Mouse (Mus musculus): ENCODE data around the gene Cysltr2. TPM values are rescaled to one million over a fixed set of nuclear protein-coding genes. Genes with fewer than 3 reads are reported as not detected.

Gene Cysltr2
- polyA plus RNA-seq, 1 experiment = not detected

GRCm38 (mm10) chr14:73045199-73045928, 3.5 kb downstream of the Cysltr2 start:
- Histone ChIP-seq H3K9ac (ENCODE audit: low read depth, poor library complexity, severe bottlenecking) (no peak overlapping the region), H3K27me3 (ENCODE audit: control insufficient read depth, insufficient read depth, low read length, poor library complexity, severe bottlenecking) (no peaks in the 10 kb centered on the region), H3K9me3 (replicated peaks; ENCODE audit: control insufficient read depth, insufficient read depth, low read length, poor library complexity, severe bottlenecking) (no peaks in the 10 kb centered on the region), H3K4me1 (ENCODE audit: control insufficient read depth, insufficient read depth, low read length) (no peaks in the 10 kb centered on the region), H3K36me3 (ENCODE audit: control insufficient read depth, insufficient read depth, low read length, poor library complexity, severe bottlenecking) (no peaks in the 10 kb centered on the region), H3K4me3 (ENCODE audit: low read depth, low read length) (no peak overlapping the region), H3K27ac (ENCODE audit: insufficient read depth, low read length) (no peak overlapping the region)
- TF ChIP-seq POLR2A (IDR thresholded peaks at IDR 0.05; ENCODE audit: insufficient read depth, low read length) (no peak), CTCF (IDR thresholded peaks at IDR 0.05; ENCODE audit: low read depth, low read length) (no peak)

- Histone ChIP-seq H3K27ac (ENCODE audit: insufficient read depth, low read length) (no peak overlapping the region), H3K36me3 (ENCODE audit: control insufficient read depth, insufficient read depth, low read length, poor library complexity, severe bottlenecking) (no peaks in the 10 kb centered on the region), H3K4me1 (ENCODE audit: control insufficient read depth, insufficient read depth, low read length) (no peaks in the 10 kb centered on the region), H3K27me3 (ENCODE audit: control insufficient read depth, insufficient read depth, low read length, poor library complexity, severe bottlenecking) (no peaks in the 10 kb centered on the region), H3K9me3 (replicated peaks; ENCODE audit: control insufficient read depth, insufficient read depth, low read length, poor library complexity, severe bottlenecking) (no peaks in the 10 kb centered on the region), H3K4me3 (ENCODE audit: low read depth, low read length) (no peak overlapping the region), H3K9ac (ENCODE audit: low read depth, poor library complexity, severe bottlenecking) (no peak overlapping the region)
- TF ChIP-seq CTCF (IDR thresholded peaks at IDR 0.05; ENCODE audit: low read depth, low read length) (no peak), POLR2A (IDR thresholded peaks at IDR 0.05; ENCODE audit: insufficient read depth, low read length) (no peak), EP300 (IDR thresholded peaks at IDR 0.05; ENCODE audit: insufficient read depth, low read depth, low read length) (no peak)
These were observed 7.2 kb downstream of the Cysltr2 start for GRCm38 (mm10) chr14:73041689-73042088.

GRCm38 (mm10) chr14:73033290-73033689, 15.6 kb downstream of the Cysltr2 start:
- no peak overlapping the region for H3K27ac ChIP-seq (ENCODE audit: insufficient read depth, low read length)
- H3K36me3 ChIP-seq (ENCODE audit: control insufficient read depth, insufficient read depth, low read length, poor library complexity, severe bottlenecking) = no peaks in the 10 kb centered on the region
- no peak overlapping the region for H3K4me3 ChIP-seq (ENCODE audit: low read depth, low read length)
- H3K27me3 ChIP-seq (ENCODE audit: control insufficient read depth, insufficient read depth, low read length, poor library complexity, severe bottlenecking) = no peaks in the 10 kb centered on the region
- H3K4me1 ChIP-seq (ENCODE audit: control insufficient read depth, insufficient read depth, low read length) = no peaks in the 10 kb centered on the region
- TF ChIP-seq CTCF (IDR thresholded peaks at IDR 0.05; ENCODE audit: low read depth, low read length) = no peak
- no peaks in the 10 kb centered on the region for H3K9me3 ChIP-seq (replicated peaks; ENCODE audit: control insufficient read depth, insufficient read depth, low read length, poor library complexity, severe bottlenecking)
- no peak overlapping the region for H3K9ac ChIP-seq (ENCODE audit: low read depth, poor library complexity, severe bottlenecking)

- H3K9ac ChIP-seq (ENCODE audit: low read depth, poor library complexity, severe bottlenecking) = no peak overlapping the region
- H3K9me3 ChIP-seq (replicated peaks; ENCODE audit: control insufficient read depth, insufficient read depth, low read length, poor library complexity, severe bottlenecking) = no peaks in the 10 kb centered on the region
- H3K4me3 ChIP-seq (ENCODE audit: low read depth, low read length) = no peak overlapping the region
- TF ChIP-seq POLR2A (IDR thresholded peaks at IDR 0.05; ENCODE audit: insufficient read depth, low read length) (no peak), EP300 (IDR thresholded peaks at IDR 0.05; ENCODE audit: insufficient read depth, low read depth, low read length) (no peak), CTCF (IDR thresholded peaks at IDR 0.05; ENCODE audit: low read depth, low read length) (no peak)
- H3K27ac ChIP-seq (ENCODE audit: insufficient read depth, low read length) = no peak overlapping the region
- no peaks in the 10 kb centered on the region for H3K27me3 ChIP-seq (ENCODE audit: control insufficient read depth, insufficient read depth, low read length, poor library complexity, severe bottlenecking)
- no peaks in the 10 kb centered on the region for H3K36me3 ChIP-seq (ENCODE audit: control insufficient read depth, insufficient read depth, low read length, poor library complexity, severe bottlenecking)
- H3K4me1 ChIP-seq (ENCODE audit: control insufficient read depth, insufficient read depth, low read length) = no peaks in the 10 kb centered on the region
These were observed 17.7 kb downstream of the Cysltr2 start for GRCm38 (mm10) chr14:73031218-73031617.

- TF ChIP-seq EP300 (IDR thresholded peaks at IDR 0.05; ENCODE audit: insufficient read depth, low read depth, low read length) (no peak), CTCF (IDR thresholded peaks at IDR 0.05; ENCODE audit: low read depth, low read length) (no peak), POLR2A (IDR thresholded peaks at IDR 0.05; ENCODE audit: insufficient read depth, low read length) (no peak)
- Histone ChIP-seq H3K4me3 (ENCODE audit: low read depth, low read length) (no peak overlapping the region), H3K9ac (ENCODE audit: low read depth, poor library complexity, severe bottlenecking) (no peak overlapping the region), H3K9me3 (replicated peaks; ENCODE audit: control insufficient read depth, insufficient read depth, low read length, poor library complexity, severe bottlenecking) (no peaks in the 10 kb centered on the region), H3K27ac (ENCODE audit: insufficient read depth, low read length) (no peak overlapping the region), H3K4me1 (ENCODE audit: control insufficient read depth, insufficient read depth, low read length) (no peaks in the 10 kb centered on the region), H3K27me3 (ENCODE audit: control insufficient read depth, insufficient read depth, low read length, poor library complexity, severe bottlenecking) (no peaks in the 10 kb centered on the region), H3K36me3 (ENCODE audit: control insufficient read depth, insufficient read depth, low read length, poor library complexity, severe bottlenecking) (no peaks in the 10 kb centered on the region)
These were observed 31.6 kb downstream of the Cysltr2 start for GRCm38 (mm10) chr14:73017272-73017671.

- TF ChIP-seq POLR2A (IDR thresholded peaks at IDR 0.05; ENCODE audit: insufficient read depth, low read length) (no peak), EP300 (IDR thresholded peaks at IDR 0.05; ENCODE audit: insufficient read depth, low read depth, low read length) (no peak), CTCF (IDR thresholded peaks at IDR 0.05; ENCODE audit: low read depth, low read length) (no peak)
- no peaks in the 10 kb centered on the region for H3K36me3 ChIP-seq (ENCODE audit: control insufficient read depth, insufficient read depth, low read length, poor library complexity, severe bottlenecking)
These were observed 33.5 kb downstream of the Cysltr2 start for GRCm38 (mm10) chr14:73015386-73015785.

More at GRCm38 (mm10) chr14:73015386-73015785, 33.5 kb downstream of the Cysltr2 start:
- Histone ChIP-seq H3K4me1 (ENCODE audit: control insufficient read depth, insufficient read depth, low read length) (no peaks in the 10 kb centered on the region), H3K9me3 (replicated peaks; ENCODE audit: control insufficient read depth, insufficient read depth, low read length, poor library complexity, severe bottlenecking) (no peaks in the 10 kb centered on the region), H3K4me3 (ENCODE audit: low read depth, low read length) (no peak overlapping the region), H3K9ac (ENCODE audit: low read depth, poor library complexity, severe bottlenecking) (no peak overlapping the region), H3K27me3 (ENCODE audit: control insufficient read depth, insufficient read depth, low read length, poor library complexity, severe bottlenecking) (no peaks in the 10 kb centered on the region), H3K27ac (ENCODE audit: insufficient read depth, low read length) (no peak overlapping the region)
